Mouse (Mus musculus) cerebellum, postnatal 36 days (tissue): ENCODE measurements around the gene Mettl18.
"Not testable (repeated sequence)": the region's sequence is repeated elsewhere in the genome, so short reads cannot be mapped to it uniquely, and the experiment has no call there.

Source experiments
- DNase-seq, 2 experiments: peaks; one replicate each; pipeline ENCODE4 v3.0.0; 2021 to 2022; ENCODE audit warnings: mixed read lengths in 2 of 2

Gene Mettl18

GRCm38 (mm10) chr1:163994721-163995608, at the start of gene Mettl18, which contains the start of gene BC055324:
Gene Mettl18 (plus strand): TSS chr1:163994889.
Gene BC055324 (minus strand): TSS chr1:163994796.
- DNase-seq = peak; percentile 86 to 87

GRCm38 (mm10) chr1:163953396-163953795, 41.3 kb upstream of the Mettl18 start:
- DNase-seq = no peak

- no peak for DNase-seq
These were observed 36.7 kb upstream of the Mettl18 start for GRCm38 (mm10) chr1:163958036-163958435.

- no peak for DNase-seq
These were observed 30.5 kb upstream of the Mettl18 start for GRCm38 (mm10) chr1:163964008-163964689.

GRCm38 (mm10) chr1:163974471-163974870, 20.2 kb upstream of the Mettl18 start:
- no peak for DNase-seq

GRCm38 (mm10) chr1:163975088-163975487, 19.6 kb upstream of the Mettl18 start:
- DNase-seq = no peak

GRCm38 (mm10) chr1:163976515-163976914, 18.2 kb upstream of the Mettl18 start:
- no peak for DNase-seq

- no peak for DNase-seq
These were observed 2.3 kb upstream of the Mettl18 start for GRCm38 (mm10) chr1:163992371-163992770.

- no peak for DNase-seq
These were observed 442 bp upstream of the Mettl18 start for GRCm38 (mm10) chr1:163994173-163994720.

- no peak for DNase-seq
These were observed 872 bp downstream of the Mettl18 start for GRCm38 (mm10) chr1:163995609-163995913.

GRCm38 (mm10) chr1:164001831-164002452, 7.3 kb downstream of the Mettl18 start:
- DNase-seq = no peak

GRCm38 (mm10) chr1:164004311-164004710, 9.6 kb downstream of the Mettl18 start:
- DNase-seq = no peak

- DNase-seq = no peak
These were observed 14.5 kb downstream of the Mettl18 start for GRCm38 (mm10) chr1:164009235-164009634.

GRCm38 (mm10) chr1:164014616-164015015, 19.9 kb downstream of the Mettl18 start:
- DNase-seq = no peak

- DNase-seq = no peak
These were observed 23.7 kb downstream of the Mettl18 start for GRCm38 (mm10) chr1:164018221-164018896.

GRCm38 (mm10) chr1:164019789-164020188, 25.1 kb downstream of the Mettl18 start:
- no peak for DNase-seq

- DNase-seq = not testable (repeated sequence)
These were observed 26.1 kb downstream of the Mettl18 start for GRCm38 (mm10) chr1:164020746-164021145.

GRCm38 (mm10) chr1:164022106-164022505, 27.4 kb downstream of the Mettl18 start:
- DNase-seq = not testable (repeated sequence)

GRCm38 (mm10) chr1:164025685-164026084, 31.0 kb downstream of the Mettl18 start:
- DNase-seq = no peak

- DNase-seq = peak in 1 of 2 experiments; percentile 2
These were observed 32.7 kb downstream of the Mettl18 start for GRCm38 (mm10) chr1:164027416-164027815.

- DNase-seq = no peak
These were observed 45.9 kb downstream of the Mettl18 start for GRCm38 (mm10) chr1:164040385-164041135.

- no peak for DNase-seq
These were observed 48.9 kb downstream of the Mettl18 start for GRCm38 (mm10) chr1:164043549-164043948.
